Mouse (Mus musculus) limb, embryonic 13.5 days (tissue): ENCODE measurements around the gene Prdm11. TPM values are rescaled to one million over a fixed set of nuclear protein-coding genes. Genes with fewer than 3 reads are reported as not detected.

Experiments used
- ATAC-seq: fragments of 200-750 bp; cut with Nextera tagmentation; 2 replicates; pipeline ENCODE4 v1.8.0; 2017; ENCODE audit warnings: low read depth, moderate number of reproducible peaks, moderate TSS enrichment; ENCODE audit not compliant: low FRiP score
- H3K27ac ChIP-seq: fragments of 300-500 bp; sonication (generic); 2 replicates; pipeline ENCODE4 v1.5.1; 2015; ENCODE audit warnings: inconsistent platforms, mild to moderate bottlenecking, moderate library complexity
- H3K27me3 ChIP-seq: fragments of 300-500 bp; sonication (generic); 2 replicates; pipeline ENCODE4 v1.6.1; 2015; ENCODE audit warnings: mild to moderate bottlenecking, inconsistent platforms
- H3K36me3 ChIP-seq: fragments of 300-500 bp; sonication (generic); 2 replicates; pipeline ENCODE4 v1.6.1; 2015; ENCODE audit warnings: inconsistent platforms, mild to moderate bottlenecking, moderate library complexity
- H3K4me1 ChIP-seq: fragments of 300-500 bp; sonication (generic); 2 replicates; pipeline ENCODE4 v1.6.1; 2015; ENCODE audit warnings: inconsistent platforms
- H3K4me2 ChIP-seq: fragments of 300-500 bp; sonication (generic); replicated peaks from 2 replicates; pipeline ENCODE4 v1.6.1; 2015; ENCODE audit warnings: inconsistent platforms, mild to moderate bottlenecking, moderate library complexity
- H3K4me3 ChIP-seq: fragments of 300-500 bp; sonication (generic); 2 replicates; pipeline ENCODE4 v1.5.1; 2015; ENCODE audit warnings: moderate library complexity, mild to moderate bottlenecking, inconsistent platforms
- H3K9ac ChIP-seq: fragments of 300-500 bp; sonication (generic); 2 replicates; pipeline ENCODE4 v1.6.1; 2015; ENCODE audit warnings: mild to moderate bottlenecking, inconsistent platforms
- H3K9me3 ChIP-seq: fragments of 300-500 bp; sonication (generic); 2 replicates; pipeline ENCODE4 v1.6.1; 2016; ENCODE audit warnings: inconsistent platforms
- WGBS: fragments of 180-500 bp; shearing (Covaris S2); methylation state at CpG from one replicate; pipeline ENCODE4 v1.1.7; 2015; 5-methylcytosine and 5-hydroxymethylcytosine counted together
- polyA plus RNA-seq: library from polyadenylated mRNA; unstranded; fragments of >200 nt; fragmentation: Nextera tagmentation; extraction: Ambion mirVana; gene quantifications from 2 replicates; pipeline ENCODE4 v1.2.1, GENCODE M21; 2015

Prdm11 gene
- 7.1 and 7.8 TPM in 2 replicates for polyA plus RNA-seq

DNA sequence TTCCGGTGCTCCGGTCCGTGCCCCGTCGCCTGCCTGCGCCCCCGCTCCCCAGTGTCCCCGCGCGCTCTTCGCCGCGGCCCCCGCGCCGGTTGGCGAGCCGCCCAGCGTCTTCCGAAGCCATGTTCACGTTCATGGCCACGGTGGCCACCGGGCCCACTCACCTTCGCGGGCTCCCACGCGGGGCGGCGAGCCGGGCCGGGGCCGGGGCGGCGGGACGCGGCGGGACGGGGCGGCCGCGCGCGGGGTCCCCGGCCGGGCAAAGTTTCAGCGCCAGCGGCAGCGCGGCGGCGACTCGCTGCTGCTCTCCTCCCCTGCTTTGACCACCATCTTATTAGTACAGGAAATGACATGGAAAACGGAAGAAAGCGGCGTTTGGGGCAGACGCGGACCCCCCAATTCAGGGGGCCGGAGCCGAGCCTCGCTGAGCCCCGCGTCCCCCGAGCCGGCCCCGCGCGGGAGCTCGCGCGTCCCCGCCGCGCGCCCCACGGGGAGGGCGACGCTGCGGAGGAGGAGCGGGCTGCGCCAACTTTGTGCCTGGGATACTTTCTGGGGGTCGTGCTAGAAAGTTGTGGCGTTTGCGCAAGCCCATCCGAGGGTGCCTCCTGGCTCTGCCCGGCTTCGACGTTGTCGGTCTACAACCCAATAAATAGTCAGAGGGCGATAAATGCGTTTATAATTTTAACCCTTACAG, at the start of gene Prdm11:
Prdm11 (minus strand) TSS at position 350 of the 691 bp plus-strand sequence.
- peak; percentile 58 for ATAC-seq
- H3K9ac ChIP-seq = peak within 1 kb of the TSS; percentile 99
- H3K27me3 ChIP-seq = no peaks in the 10 kb centered on the region
- H3K4me1 ChIP-seq = peaks cover 43% of the 10 kb centered on the region
- 1% methylated on average over 83 of the region's 90 CpGs for WGBS
- H3K27ac ChIP-seq = peak within 1 kb of the TSS; percentile 99
- H3K36me3 ChIP-seq = peaks cover 5% of the 10 kb centered on the region; the same call in 1 of the 2 replicates
- H3K4me2 ChIP-seq = peak within 1 kb of the TSS; percentile 90
- H3K9me3 ChIP-seq = no peaks in the 10 kb centered on the region
- peak within 1 kb of the TSS; percentile 85 for H3K4me3 ChIP-seq

DNA sequence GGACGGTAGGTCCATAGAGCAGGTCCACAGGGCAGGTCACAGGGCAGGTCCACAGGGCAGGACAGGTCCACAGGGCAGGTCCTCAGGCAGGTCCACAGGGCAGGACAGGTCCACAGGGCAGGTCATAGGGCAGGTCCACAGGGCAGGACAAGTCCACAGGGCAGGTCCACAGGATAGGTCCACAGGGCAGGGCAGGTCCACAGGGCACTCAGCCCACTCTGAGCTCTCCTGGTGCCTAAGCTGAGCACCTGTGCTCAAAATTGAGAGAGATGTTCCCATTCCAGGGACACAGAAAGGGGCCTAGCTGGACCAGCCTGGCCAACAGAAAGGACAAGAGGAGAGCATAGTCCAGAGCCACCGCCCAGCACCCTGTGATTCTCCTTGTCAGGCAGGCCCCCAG, 46.4 kb upstream of the Prdm11 start:
- H3K9ac ChIP-seq = no peak overlapping the region
- H3K4me1 ChIP-seq = 0 out of 2 replicates have a peak, but pooled peaks cover 5% of the 10 kb centered on the region
- no peaks in the 10 kb centered on the region for H3K9me3 ChIP-seq
- peaks cover 15% of the 10 kb centered on the region for H3K27me3 ChIP-seq
- no peaks in the 10 kb centered on the region for H3K36me3 ChIP-seq
- no peak for ATAC-seq
- H3K27ac ChIP-seq = no peak overlapping the region
- H3K4me3 ChIP-seq = no peak overlapping the region
- WGBS = 66% methylated on average over 2 of the region's 2 CpGs
- no peak overlapping the region for H3K4me2 ChIP-seq

DNA sequence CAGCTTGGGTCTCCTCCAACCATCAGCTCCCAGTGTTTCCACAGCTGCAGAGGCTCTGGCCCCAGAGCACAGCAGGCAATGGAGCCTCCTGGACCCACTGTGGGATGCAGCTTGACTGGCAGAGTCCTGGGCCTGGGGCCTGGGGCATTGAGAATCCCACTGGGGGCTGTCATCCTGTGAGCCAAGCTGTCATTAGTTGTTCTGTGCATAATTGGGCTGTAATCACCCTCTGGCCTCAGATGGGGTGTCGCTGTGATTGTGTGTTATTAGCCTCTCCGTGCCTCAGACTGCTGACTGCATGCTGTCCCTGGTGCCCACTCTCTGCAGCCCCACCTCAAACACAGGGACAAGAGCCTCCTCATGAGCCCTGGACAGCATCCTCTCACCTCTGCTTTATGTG, 45.7 kb upstream of the Prdm11 start:
- Histone ChIP-seq H3K9me3 (no peaks in the 10 kb centered on the region), H3K4me3 (no peak overlapping the region), H3K9ac (no peak overlapping the region), H3K27me3 (peaks cover 15% of the 10 kb centered on the region), H3K36me3 (no peaks in the 10 kb centered on the region), H3K4me1 (0 out of 2 replicates have a peak, but pooled peaks cover 5% of the 10 kb centered on the region), H3K27ac (no peak overlapping the region), H3K4me2 (no peak overlapping the region)
- WGBS = 11% methylated on average over 2 of the region's 2 CpGs
- ATAC-seq = no peak

DNA sequence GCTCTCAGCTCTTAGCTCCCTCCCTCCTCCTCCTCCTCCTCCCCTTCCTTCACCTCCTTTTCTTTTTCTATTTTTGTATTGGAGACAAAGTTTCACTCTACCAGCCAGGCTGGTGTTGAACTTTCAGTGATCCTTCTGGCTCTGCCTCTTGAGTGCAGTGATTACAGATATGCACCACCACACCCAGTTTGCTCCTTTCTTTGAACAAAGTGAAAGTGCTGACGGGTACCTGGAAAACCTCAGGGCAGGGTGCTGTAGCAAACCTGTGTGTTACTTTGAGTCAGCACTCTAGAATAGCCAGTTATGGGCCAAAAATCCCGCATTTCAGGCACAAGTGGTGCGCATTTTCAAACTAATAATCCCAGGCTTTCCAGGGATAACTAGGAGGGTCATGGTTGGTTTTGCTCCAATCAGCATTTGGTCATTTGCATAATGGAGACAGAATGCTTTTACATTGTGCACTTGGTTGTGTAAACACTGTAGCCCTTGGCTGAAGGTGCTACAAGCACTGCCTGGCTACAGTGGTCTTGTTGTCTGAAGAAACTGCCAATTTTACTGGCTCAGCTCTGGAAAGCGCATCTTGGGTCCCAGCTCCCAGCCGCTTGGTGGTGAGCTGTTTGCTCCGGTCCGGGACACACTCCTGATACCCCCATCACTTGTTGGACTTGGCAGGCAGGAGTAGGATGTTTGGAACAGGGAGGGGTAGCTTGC, 43.6 kb upstream of the Prdm11 start:
- H3K9me3 ChIP-seq = no peaks in the 10 kb centered on the region
- no peak for ATAC-seq

DNA sequence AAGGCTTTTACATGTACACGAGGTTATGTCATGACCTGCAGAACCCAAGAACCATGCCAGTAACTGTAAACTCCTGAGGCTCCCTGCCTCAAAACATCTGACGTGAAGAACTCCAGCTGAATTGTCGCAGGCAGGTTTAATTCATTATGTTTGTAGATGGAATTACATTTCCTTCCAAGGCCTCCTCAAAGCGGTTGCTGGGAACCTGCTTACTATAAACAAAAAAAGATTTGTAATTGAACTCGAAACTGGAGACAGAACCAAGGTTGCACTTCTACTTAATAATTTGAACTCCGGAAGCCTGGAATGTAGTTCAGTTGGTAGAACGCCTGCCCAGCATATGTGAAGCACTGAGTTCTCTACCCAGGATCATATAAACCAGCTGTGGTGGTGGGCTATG, 42.0 kb upstream of the Prdm11 start:
- Histone ChIP-seq H3K9ac (no peak overlapping the region), H3K27ac (no peak overlapping the region), H3K4me3 (no peak overlapping the region), H3K4me2 (no peak overlapping the region), H3K36me3 (no peaks in the 10 kb centered on the region), H3K4me1 (0 out of 2 replicates have a peak, but pooled peaks cover 5% of the 10 kb centered on the region), H3K9me3 (no peaks in the 10 kb centered on the region), H3K27me3 (peaks cover 17% of the 10 kb centered on the region)
- ATAC-seq = no peak
- 61% methylated on average over 7 of the region's 7 CpGs for WGBS

More for the DNA sequence above, 43.6 kb upstream of the Prdm11 start:
- Histone ChIP-seq H3K27me3 (peaks cover 17% of the 10 kb centered on the region), H3K4me3 (no peak overlapping the region), H3K9ac (no peak overlapping the region), H3K4me1 (0 out of 2 replicates have a peak, but pooled peaks cover 5% of the 10 kb centered on the region), H3K27ac (no peak overlapping the region), H3K36me3 (no peaks in the 10 kb centered on the region), H3K4me2 (no peak overlapping the region)
- WGBS = 61% methylated on average over 7 of the region's 7 CpGs

DNA sequence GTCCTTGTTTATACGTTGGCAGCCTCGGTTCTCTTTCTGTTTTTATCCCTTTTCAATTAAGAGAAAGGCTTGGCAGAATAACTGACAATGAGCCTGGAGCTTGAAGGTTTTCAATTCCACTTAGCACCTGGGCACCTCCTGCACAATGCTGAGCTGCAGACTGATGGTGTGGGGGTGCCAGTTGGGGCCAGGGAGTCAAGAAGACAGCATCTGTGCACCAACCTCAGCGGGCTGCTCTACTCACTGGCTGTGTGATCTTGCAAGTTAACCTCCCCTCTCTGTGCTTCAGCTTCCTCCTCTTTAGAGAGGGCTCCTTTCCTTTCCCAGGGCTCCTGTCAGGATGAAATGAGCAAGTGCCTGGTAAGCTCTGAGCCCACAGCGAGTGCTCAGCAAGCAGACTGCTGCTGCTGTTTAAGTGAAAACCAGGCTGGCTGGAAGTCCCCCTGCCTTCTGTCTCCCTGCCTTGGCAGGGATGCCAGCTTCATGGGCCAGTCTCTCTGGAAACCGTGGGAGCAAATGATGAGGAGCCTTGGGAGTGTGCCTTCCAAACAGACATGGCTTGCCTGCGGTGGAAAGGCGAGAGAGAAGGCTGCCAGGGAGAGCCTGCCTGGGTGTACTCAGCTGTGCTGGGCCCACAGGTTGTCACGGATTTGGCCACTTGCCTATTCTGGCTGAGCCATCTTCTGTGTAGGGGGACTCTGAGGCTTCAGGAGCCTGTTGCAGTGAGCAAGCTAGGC, 39.5 kb upstream of the Prdm11 start:
- WGBS = 70% methylated on average over 8 of the region's 8 CpGs
- Histone ChIP-seq H3K9ac (no peak overlapping the region), H3K27ac (no peak overlapping the region), H3K4me1 (no peaks in the 10 kb centered on the region), H3K9me3 (no peaks in the 10 kb centered on the region), H3K4me2 (no peak overlapping the region), H3K27me3 (peaks cover 9% of the 10 kb centered on the region; the same call in 1 of the 2 replicates), H3K4me3 (no peak overlapping the region), H3K36me3 (no peaks in the 10 kb centered on the region)
- no peak for ATAC-seq

DNA sequence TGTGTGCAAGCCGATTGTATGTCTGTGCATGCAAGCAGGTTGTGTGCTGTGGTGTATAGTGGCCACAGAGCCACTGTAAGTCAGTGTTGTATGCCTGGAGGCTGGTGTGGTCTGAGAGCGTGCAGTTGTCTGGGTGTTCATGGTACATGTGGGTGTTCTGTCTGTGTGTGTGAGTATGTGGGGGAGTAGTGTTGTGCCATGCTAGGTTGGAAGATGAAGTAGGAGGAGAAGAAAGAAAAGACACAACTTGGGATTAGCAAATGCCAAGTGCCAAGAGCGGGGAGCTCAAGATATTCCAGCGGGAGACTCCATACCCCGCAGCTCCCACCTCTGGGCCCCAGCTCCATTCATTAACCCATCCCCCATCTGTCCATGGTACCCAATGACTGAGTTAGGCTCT, 38.5 kb upstream of the Prdm11 start:
- no peaks in the 10 kb centered on the region for H3K9me3 ChIP-seq
- no peak overlapping the region for H3K9ac ChIP-seq
- ATAC-seq = no peak

DNA sequence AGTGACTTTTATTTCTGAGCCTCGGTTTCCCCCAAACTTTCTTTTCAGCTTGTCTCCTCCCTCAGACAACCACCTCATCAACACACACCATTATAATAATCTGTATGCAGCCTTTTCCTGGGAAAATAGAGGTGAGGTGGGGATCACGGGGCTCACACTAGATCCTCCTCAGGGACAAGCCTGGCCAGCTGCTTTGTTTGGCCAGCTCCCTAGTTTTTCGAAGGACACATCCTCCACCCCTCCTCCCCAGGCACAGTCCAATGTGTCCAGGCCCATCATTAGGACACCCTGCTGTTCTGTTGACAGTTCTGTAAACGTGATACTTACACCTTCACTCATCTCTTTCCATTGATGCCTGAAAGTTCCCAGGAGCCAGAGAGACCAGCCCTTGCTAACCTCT, 37.4 kb upstream of the Prdm11 start:
- Histone ChIP-seq H3K4me2 (no peak overlapping the region), H3K9ac (no peak overlapping the region), H3K36me3 (no peaks in the 10 kb centered on the region), H3K27ac (no peak overlapping the region), H3K4me3 (no peak overlapping the region), H3K4me1 (no peaks in the 10 kb centered on the region), H3K27me3 (0 out of 2 replicates have a peak, but pooled peaks cover 2% of the 10 kb centered on the region), H3K9me3 (no peaks in the 10 kb centered on the region)
- WGBS = 59% methylated on average over 4 of the region's 4 CpGs
- ATAC-seq = no peak

More for the DNA sequence above, 38.5 kb upstream of the Prdm11 start:
- no peak overlapping the region for H3K4me2 ChIP-seq
- H3K4me1 ChIP-seq = no peaks in the 10 kb centered on the region
- 0 out of 2 replicates have a peak, but pooled peaks cover 2% of the 10 kb centered on the region for H3K27me3 ChIP-seq
- no peak overlapping the region for H3K4me3 ChIP-seq
- H3K36me3 ChIP-seq = no peaks in the 10 kb centered on the region
- no peak overlapping the region for H3K27ac ChIP-seq
- 72% methylated on average over 5 of the region's 5 CpGs for WGBS

DNA sequence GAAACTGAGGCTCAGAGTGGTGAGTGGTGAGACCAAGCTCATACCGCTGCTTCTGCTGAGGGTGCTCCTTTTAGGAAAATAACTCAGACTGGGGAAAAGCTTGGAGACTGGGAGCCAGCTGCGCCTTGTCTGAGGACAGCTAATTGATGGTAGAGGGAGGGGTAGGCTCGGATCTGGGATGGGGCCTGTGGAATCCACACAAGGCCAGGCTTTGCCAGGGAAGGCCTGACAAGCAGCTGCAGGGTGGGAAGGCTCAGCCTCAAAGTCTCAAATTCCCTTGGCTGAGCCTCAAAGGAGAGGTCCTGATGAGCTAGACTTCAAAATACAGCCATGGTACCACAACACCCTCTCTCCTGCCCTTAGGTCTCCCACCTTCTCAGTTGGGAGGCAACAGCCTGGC, 36.9 kb upstream of the Prdm11 start:
- Histone ChIP-seq H3K27me3 (0 out of 2 replicates have a peak, but pooled peaks cover 2% of the 10 kb centered on the region), H3K4me2 (no peak overlapping the region), H3K4me3 (no peak overlapping the region), H3K9me3 (no peaks in the 10 kb centered on the region), H3K36me3 (no peaks in the 10 kb centered on the region), H3K4me1 (no peaks in the 10 kb centered on the region), H3K9ac (no peak overlapping the region), H3K27ac (no peak overlapping the region)
- 48% methylated on average over 3 of the region's 3 CpGs for WGBS
- peak; percentile 24; the same call in 1 of the 2 replicates for ATAC-seq

DNA sequence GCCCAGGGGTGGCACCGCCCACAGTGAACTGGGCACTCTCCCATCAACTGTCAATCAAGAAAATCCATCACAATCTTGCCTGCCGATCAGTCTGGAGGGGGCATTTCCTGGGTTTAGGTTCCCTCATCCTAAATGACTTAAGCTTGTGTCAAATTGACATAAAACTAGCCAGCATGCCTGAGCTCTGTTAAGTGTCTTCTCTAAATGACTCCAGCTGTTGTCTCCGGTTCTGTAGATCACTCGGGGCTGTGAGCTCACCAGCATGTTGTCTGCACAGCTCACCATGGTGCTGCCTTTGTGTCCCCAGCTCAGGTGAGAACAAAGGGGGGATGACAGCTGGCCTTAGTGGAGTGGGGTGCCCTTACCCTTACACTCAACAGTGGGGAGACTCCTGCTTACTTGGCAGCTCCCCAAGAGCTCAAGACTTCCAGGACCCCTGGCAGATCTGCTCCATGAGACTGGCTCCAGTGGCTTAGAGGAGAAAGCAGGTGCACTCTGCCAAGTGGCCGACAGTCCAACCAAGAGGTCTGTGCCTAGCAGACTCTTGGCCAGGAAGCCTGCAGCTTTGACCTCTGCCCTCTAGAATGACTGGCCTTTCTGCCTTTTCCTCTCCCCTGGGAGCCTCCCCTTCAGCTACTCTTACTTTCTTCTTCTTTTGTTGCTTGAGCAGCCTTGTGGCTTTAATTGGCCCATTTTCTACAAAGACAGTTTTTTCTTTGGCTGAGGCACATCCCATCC, 35.1 kb upstream of the Prdm11 start:
- Histone ChIP-seq H3K4me3 (no peak overlapping the region), H3K27ac (no peak overlapping the region), H3K36me3 (no peaks in the 10 kb centered on the region), H3K9ac (no peak overlapping the region), H3K4me2 (no peak overlapping the region), H3K9me3 (no peaks in the 10 kb centered on the region), H3K27me3 (0 out of 2 replicates have a peak, but pooled peaks cover 2% of the 10 kb centered on the region), H3K4me1 (0 out of 2 replicates have a peak, but pooled peaks cover 3% of the 10 kb centered on the region)
- WGBS = 32% methylated on average over 5 of the region's 5 CpGs
- no peak for ATAC-seq

DNA sequence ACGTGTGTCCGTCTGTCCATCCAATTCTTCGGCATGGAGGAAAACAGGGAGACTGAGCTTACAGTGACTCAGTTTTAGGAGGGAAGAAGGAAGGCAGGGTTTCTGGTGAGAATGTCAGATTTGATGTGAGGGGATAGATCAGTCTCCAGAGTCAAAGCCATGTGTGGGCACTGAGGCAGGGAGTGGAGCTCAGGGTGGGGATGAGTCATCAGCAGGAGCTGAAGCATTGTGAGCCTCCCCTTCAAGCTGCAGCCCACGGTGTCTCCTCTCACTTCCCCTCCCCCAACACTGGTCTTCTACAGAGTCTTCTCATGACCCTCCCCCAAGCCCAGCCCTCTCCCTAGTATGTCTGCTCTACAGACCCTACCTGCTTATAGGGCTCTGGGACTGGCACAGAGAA, 33.4 kb upstream of the Prdm11 start:
- no peak for ATAC-seq
- Histone ChIP-seq H3K9ac (no peak overlapping the region), H3K36me3 (no peaks in the 10 kb centered on the region), H3K4me3 (no peak overlapping the region), H3K27me3 (no peaks in the 10 kb centered on the region), H3K4me1 (0 out of 2 replicates have a peak, but pooled peaks cover 3% of the 10 kb centered on the region), H3K9me3 (no peaks in the 10 kb centered on the region), H3K27ac (no peak overlapping the region), H3K4me2 (no peak overlapping the region)
- 71% methylated on average over 4 of the region's 4 CpGs for WGBS
